Mouse (Mus musculus): ENCODE results near the gene Kdelr2.
A peak's percentile ranks its signal among the peaks of the same experiment; 100 is the strongest.

The Kdelr2 gene

GRCm38 (mm10) chr5:143401556-143401955, 2.1 kb upstream of the Kdelr2 start:
- no peak for DNase-seq (ENCODE audit: low spot score in 2 of 2)

- no peak for DNase-seq (ENCODE audit: low spot score in 2 of 2)
Observed at GRCm38 (mm10) chr5:143404148-143404930, 701 bp downstream of the Kdelr2 start.

- DNase-seq (ENCODE audit: low spot score in 2 of 2) = no peak
Observed at GRCm38 (mm10) chr5:143405200-143405599, 1.6 kb downstream of the Kdelr2 start.

GRCm38 (mm10) chr5:143406548-143406947, 2.9 kb downstream of the Kdelr2 start:
- no peak for DNase-seq (ENCODE audit: low spot score in 2 of 2)

GRCm38 (mm10) chr5:143409239-143409638, 5.6 kb downstream of the Kdelr2 start:
- no peak for DNase-seq (ENCODE audit: low spot score in 2 of 2)

- no peak for DNase-seq (ENCODE audit: low spot score in 2 of 2)
Observed at GRCm38 (mm10) chr5:143410841-143411395, 7.3 kb downstream of the Kdelr2 start.

- DNase-seq (ENCODE audit: low spot score in 2 of 2) = no peak
Observed at GRCm38 (mm10) chr5:143421484-143421883, 17.8 kb downstream of the Kdelr2 start.

GRCm38 (mm10) chr5:143422990-143423389, 19.4 kb downstream of the Kdelr2 start:
- no peak for DNase-seq (ENCODE audit: low spot score in 2 of 2)

GRCm38 (mm10) chr5:143423899-143424519, 20.4 kb downstream of the Kdelr2 start:
- DNase-seq (ENCODE audit: low spot score in 2 of 2) = peak; percentile 28 to 72

GRCm38 (mm10) chr5:143434421-143434820, 30.8 kb downstream of the Kdelr2 start:
- DNase-seq (ENCODE audit: low spot score in 2 of 2) = peak; percentile 41 to 68

GRCm38 (mm10) chr5:143441298-143441697, 37.7 kb downstream of the Kdelr2 start:
- DNase-seq (ENCODE audit: low spot score in 2 of 2) = peak in 1 of 2 experiments; percentile 25

GRCm38 (mm10) chr5:143441753-143442152, 38.1 kb downstream of the Kdelr2 start:
- peak in 1 of 2 experiments; percentile 17 for DNase-seq (ENCODE audit: low spot score in 2 of 2)

- no peak for DNase-seq (ENCODE audit: low spot score in 2 of 2)
Observed at GRCm38 (mm10) chr5:143463671-143464070, 60.0 kb downstream of the Kdelr2 start.

GRCm38 (mm10) chr5:143464100-143464756, 60.6 kb downstream of the Kdelr2 start, which contains the start of gene Daglb:
Gene Daglb, plus strand, starts transcription at chr5:143464584.
- DNase-seq (ENCODE audit: low spot score in 2 of 2) = peak; percentile 82 to 87

GRCm38 (mm10) chr5:143464757-143465118, 61.1 kb downstream of the Kdelr2 start:
- DNase-seq (ENCODE audit: low spot score in 2 of 2) = no peak

GRCm38 (mm10) chr5:143465156-143466085, 61.8 kb downstream of the Kdelr2 start:
- DNase-seq (ENCODE audit: low spot score in 2 of 2) = no peak

GRCm38 (mm10) chr5:143466891-143467669, 63.4 kb downstream of the Kdelr2 start:
- no peak for DNase-seq (ENCODE audit: low spot score in 2 of 2)

- DNase-seq (ENCODE audit: low spot score in 2 of 2) = peak in 1 of 2 experiments; percentile 39
Observed at GRCm38 (mm10) chr5:143467931-143468330, 64.3 kb downstream of the Kdelr2 start.

- DNase-seq (ENCODE audit: low spot score in 2 of 2) = peak in 1 of 2 experiments; percentile 29
Observed at GRCm38 (mm10) chr5:143469628-143470027, 66.0 kb downstream of the Kdelr2 start.

- DNase-seq (ENCODE audit: low spot score in 2 of 2) = peak in 1 of 2 experiments; percentile 55
Observed at GRCm38 (mm10) chr5:143470421-143471164, 67.0 kb downstream of the Kdelr2 start.
